Mouse (Mus musculus) regulatory T cell (primary cell): ENCODE data around the gene Wnt2b.

Source experiments
- in situ Hi-C: fragments of 300-600 bp; cut with MboI, MseI; formaldehyde crosslinking; loops from one replicate; pipeline ENCODE4 v1.15.1; 2025; ENCODE audit warnings: high pct_unique_total_duplicates

Wnt2b gene

DNA sequence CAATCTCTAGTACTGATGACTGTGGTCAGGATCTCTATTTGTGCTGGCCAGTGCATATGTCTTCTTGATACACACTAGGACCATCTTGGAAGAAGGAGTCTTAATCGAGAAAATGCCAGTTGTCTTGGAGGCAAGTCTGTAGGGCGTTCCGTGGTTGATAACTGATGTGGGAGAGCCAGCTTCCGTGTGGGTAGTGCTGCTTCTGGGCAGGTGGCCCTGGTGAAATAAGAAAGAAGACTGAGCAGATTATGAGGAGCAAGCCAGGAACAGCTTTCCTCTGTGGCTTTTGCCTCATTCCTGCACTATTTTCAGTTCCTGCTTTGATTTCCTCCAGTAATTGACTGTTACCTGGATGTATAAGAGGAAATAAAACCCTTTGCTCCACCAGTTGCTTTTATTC is 56.3 kb downstream of the Wnt2b start:
- in situ Hi-C loops = no loop called here

GRCm38 (mm10) chr3:104901154-104901553 is 60.6 kb downstream of the Wnt2b start:
- in situ Hi-C loops = no loop called here

- in situ Hi-C loops = no loop called here
Observed at GRCm38 (mm10) chr3:104896141-104896540, 65.6 kb downstream of the Wnt2b start.
